Mouse (Mus musculus) heart, embryonic 12.5 days (tissue): Measurements from ENCODE around the gene Hdgf. TPM values are rescaled to one million over a fixed set of nuclear protein-coding genes. Genes with fewer than 3 reads are reported as not detected.
"Not testable (repeated sequence)": the region's sequence is repeated elsewhere in the genome, so short reads cannot be mapped to it uniquely, and the experiment has no call there.

Source experiments
- ATAC-seq: fragments of 200-750 bp; cut with Nextera tagmentation; 2 replicates; pipeline ENCODE4 v1.8.0; 2017; ENCODE audit warnings: moderate TSS enrichment, moderate library complexity; ENCODE audit not compliant: insufficient number of reproducible peaks, low FRiP score
- H3K27ac ChIP-seq: fragments of 300-500 bp; sonication (generic); 2 replicates; pipeline ENCODE4 v1.5.1; 2016; ENCODE audit warnings: mild to moderate bottlenecking, moderate library complexity; ENCODE audit not compliant: poor library complexity, severe bottlenecking
- H3K27me3 ChIP-seq: fragments of 300-500 bp; sonication (generic); replicated peaks from 2 replicates; pipeline ENCODE4 v1.6.1; 2016; ENCODE audit warnings: mild to moderate bottlenecking, moderate library complexity
- H3K36me3 ChIP-seq: fragments of 300-500 bp; sonication (generic); 2 replicates; pipeline ENCODE4 v1.6.1; 2016; ENCODE audit warnings: mild to moderate bottlenecking, moderate library complexity
- H3K4me1 ChIP-seq: fragments of 300-500 bp; sonication (generic); replicated peaks from 2 replicates; pipeline ENCODE4 v1.6.1; 2016; ENCODE audit warnings: mild to moderate bottlenecking
- H3K4me2 ChIP-seq: fragments of 300-500 bp; sonication (generic); 2 replicates; pipeline ENCODE4 v1.6.1; 2016; ENCODE audit warnings: mild to moderate bottlenecking, moderate library complexity
- H3K4me3 ChIP-seq: fragments of 300-500 bp; sonication (generic); 2 replicates; pipeline ENCODE4 v1.5.1; 2016; ENCODE audit warnings: mild to moderate bottlenecking
- H3K9ac ChIP-seq: fragments of 300-500 bp; sonication (generic); 2 replicates; pipeline ENCODE4 v1.6.1; 2016; ENCODE audit warnings: mild to moderate bottlenecking, moderate library complexity
- H3K9me3 ChIP-seq: fragments of 300-500 bp; sonication (generic); replicated peaks from 2 replicates; pipeline ENCODE4 v1.6.1; 2016; ENCODE audit warnings: mild to moderate bottlenecking, moderate library complexity
- WGBS: fragments of 180-500 bp; shearing (Covaris S2); methylation state at CpG from one replicate; pipeline ENCODE4 v1.1.7; 2016; 5-methylcytosine and 5-hydroxymethylcytosine counted together
- polyA plus RNA-seq: library from polyadenylated mRNA; unstranded; fragments of >200 nt; fragmentation: Nextera tagmentation; extraction: Ambion mirVana; gene quantifications from 2 replicates; pipeline ENCODE4 v1.2.1, GENCODE M21; 2016

Hdgf gene
- polyA plus RNA-seq, 1 experiment from 2014 or later = 177 TPM

GRCm38 (mm10) chr3:87891481-87891880 is 14.6 kb upstream of the Hdgf start:
- Histone ChIP-seq H3K4me2 (no peak overlapping the region), H3K4me3 (no peak overlapping the region), H3K36me3 (no peaks in the 10 kb centered on the region), H3K27me3 (no peaks in the 10 kb centered on the region), H3K9me3 (peaks cover 6% of the 10 kb centered on the region), H3K27ac (no peak overlapping the region), H3K4me1 (no peaks in the 10 kb centered on the region), H3K9ac (no peak overlapping the region)
- ATAC-seq = no peak
- 63% methylated on average over 3 of the region's 3 CpGs for WGBS

- no peak for ATAC-seq
- H3K27ac ChIP-seq = no peak overlapping the region
- H3K9me3 ChIP-seq = peaks cover 4% of the 10 kb centered on the region
- no peak overlapping the region for H3K4me2 ChIP-seq
- H3K27me3 ChIP-seq = no peaks in the 10 kb centered on the region
- H3K4me1 ChIP-seq = no peaks in the 10 kb centered on the region
- 78% methylated on average over 3 of the region's 3 CpGs for WGBS
- no peak overlapping the region for H3K4me3 ChIP-seq
- H3K36me3 ChIP-seq = no peaks in the 10 kb centered on the region
- H3K9ac ChIP-seq = no peak overlapping the region
Measured at GRCm38 (mm10) chr3:87893367-87893905, 12.7 kb upstream of the Hdgf start.

DNA sequence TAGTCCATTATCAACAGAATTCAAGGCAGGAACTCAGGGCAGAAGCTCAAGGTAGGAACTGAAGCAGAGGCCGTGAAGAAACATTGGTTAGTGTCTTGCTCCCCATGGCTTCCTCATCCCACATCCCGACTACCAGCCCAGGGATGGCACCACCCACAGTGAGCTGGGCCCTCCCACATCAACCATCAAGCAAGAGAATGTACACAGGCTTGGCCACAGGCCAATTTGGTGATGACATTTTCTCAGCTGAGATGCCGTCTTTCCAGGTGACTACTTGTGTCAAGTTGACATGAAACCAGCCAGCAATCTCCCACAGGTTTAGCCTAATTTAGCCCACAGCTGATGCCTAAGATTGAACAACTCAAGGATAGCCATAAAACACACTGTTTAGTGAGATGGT is 6.9 kb upstream of the Hdgf start:
- Histone ChIP-seq H3K4me3 (no peak overlapping the region), H3K9ac (no peak overlapping the region), H3K27ac (no peak overlapping the region), H3K27me3 (no peaks in the 10 kb centered on the region), H3K9me3 (no peaks in the 10 kb centered on the region), H3K4me2 (no peak overlapping the region), H3K36me3 (no peaks in the 10 kb centered on the region), H3K4me1 (peaks cover 9% of the 10 kb centered on the region)
- WGBS = 64% methylated on average over 3 of the region's 3 CpGs
- no peak for ATAC-seq

DNA sequence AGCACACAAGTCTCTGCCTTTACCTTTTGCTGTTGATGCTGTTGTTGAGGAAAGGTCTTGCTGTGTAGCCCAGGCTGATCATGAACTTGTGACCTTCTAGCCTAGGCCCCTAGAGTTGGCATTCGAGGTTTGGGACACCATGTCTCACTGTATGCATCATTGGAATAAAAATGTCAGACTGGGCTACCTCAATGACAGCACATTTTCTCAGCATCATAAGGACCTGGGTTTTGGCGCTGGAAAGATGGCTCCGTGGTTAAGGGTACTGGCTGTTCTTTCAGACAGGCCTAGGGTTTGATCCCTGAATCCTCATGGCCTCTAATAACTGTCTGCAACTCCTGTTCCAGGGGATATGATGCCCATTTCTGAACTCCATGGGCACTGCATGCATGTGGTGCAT is 6.3 kb upstream of the Hdgf start:
- Histone ChIP-seq H3K27ac (no peak overlapping the region), H3K27me3 (no peaks in the 10 kb centered on the region), H3K36me3 (no peaks in the 10 kb centered on the region), H3K9ac (no peak overlapping the region), H3K4me1 (peaks cover 9% of the 10 kb centered on the region), H3K4me3 (no peak overlapping the region), H3K4me2 (no peak overlapping the region), H3K9me3 (no peaks in the 10 kb centered on the region)
- no peak for ATAC-seq
- WGBS = 89% methylated on average over 3 of the region's 3 CpGs

DNA sequence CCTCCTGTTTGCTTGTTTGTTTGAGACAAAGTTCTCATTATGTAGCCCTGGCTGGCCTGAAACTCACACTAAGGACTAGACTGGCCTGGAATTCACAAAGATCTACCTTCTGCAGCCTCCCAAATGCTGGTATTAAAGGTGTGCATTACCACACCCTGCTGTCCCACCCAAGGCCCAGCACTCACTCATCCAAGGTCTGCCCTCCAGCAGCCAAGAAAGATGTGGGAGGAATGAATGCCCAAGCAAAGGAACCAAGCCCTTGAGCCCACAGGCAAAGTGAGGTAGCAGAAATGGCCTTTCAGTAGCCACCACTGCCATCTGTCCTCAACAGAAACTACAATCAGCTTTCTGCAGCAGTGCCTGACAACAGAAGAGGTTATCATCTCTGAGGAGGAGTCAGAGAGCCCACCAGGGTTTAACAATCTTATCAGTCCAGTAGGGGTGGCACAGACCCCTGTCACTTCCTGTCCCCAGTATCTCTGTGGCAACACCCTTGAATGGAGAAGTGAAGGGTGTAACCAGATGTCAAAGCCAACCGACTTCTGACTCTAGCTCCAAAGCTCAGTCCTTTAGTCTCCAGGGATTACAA is 5.0 kb upstream of the Hdgf start:
- H3K27ac ChIP-seq = peak overlapping the region; percentile 73
- no peak overlapping the region for H3K9ac ChIP-seq
- peak overlapping the region; percentile 20 for H3K4me2 ChIP-seq
- no peak overlapping the region for H3K4me3 ChIP-seq
- peaks cover 9% of the 10 kb centered on the region for H3K4me1 ChIP-seq
- 0% methylated on average over 1 of the region's 1 CpGs for WGBS
- no peaks in the 10 kb centered on the region for H3K9me3 ChIP-seq
- H3K36me3 ChIP-seq = no peaks in the 10 kb centered on the region
- H3K27me3 ChIP-seq = no peaks in the 10 kb centered on the region
- ATAC-seq = peak; percentile 62

GRCm38 (mm10) chr3:87901959-87902358 is 4.2 kb upstream of the Hdgf start:
- not testable (repeated sequence) for H3K9me3 ChIP-seq, H3K9ac ChIP-seq, H3K4me2 ChIP-seq, H3K4me1 ChIP-seq, H3K27ac ChIP-seq, H3K27me3 ChIP-seq, H3K36me3 ChIP-seq, ATAC-seq, H3K4me3 ChIP-seq
- WGBS = 76% methylated on average over 6 of the region's 6 CpGs

DNA sequence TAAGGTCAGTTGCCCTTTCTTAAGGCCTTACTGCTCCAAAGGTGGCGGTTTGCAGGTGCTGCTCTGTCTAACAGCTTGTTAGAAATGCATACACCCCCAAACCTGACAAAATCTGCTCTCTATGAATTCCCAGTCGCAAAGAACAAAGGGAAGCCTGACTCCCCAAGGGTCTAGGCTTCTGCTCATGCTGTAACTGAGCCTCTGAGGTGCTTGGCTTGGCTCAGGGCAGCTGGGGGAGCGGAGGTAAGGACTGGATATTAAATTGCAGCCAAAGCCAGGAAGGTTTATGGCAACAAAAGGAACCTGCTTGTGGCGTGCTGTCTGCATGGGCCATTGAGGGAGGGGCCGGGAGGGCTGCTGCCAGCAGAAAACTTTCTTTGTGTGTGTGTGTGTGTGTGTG is 2.3 kb upstream of the Hdgf start:
- ATAC-seq = no peak
- no peak overlapping the region for H3K27ac ChIP-seq
- WGBS = 64% methylated on average over 5 of the region's 5 CpGs

GRCm38 (mm10) chr3:87906601-87906980 is 470 bp downstream of the Hdgf start:
- Histone ChIP-seq H3K9ac (peak overlapping the region; percentile 95), H3K36me3 (no peaks in the 10 kb centered on the region), H3K27ac (peak overlapping the region; percentile 95), H3K27me3 (no peaks in the 10 kb centered on the region), H3K4me1 (peaks cover 41% of the 10 kb centered on the region), H3K9me3 (no peaks in the 10 kb centered on the region), H3K4me3 (peak overlapping the region; percentile 74), H3K4me2 (peak overlapping the region; percentile 94)
- ATAC-seq = peak; percentile 23
- WGBS = 1% methylated on average over 41 of the region's 47 CpGs

More for the DNA sequence above, 2.3 kb upstream of the Hdgf start:
- peaks cover 23% of the 10 kb centered on the region for H3K4me1 ChIP-seq
- no peak overlapping the region for H3K9ac ChIP-seq
- no peak overlapping the region for H3K4me2 ChIP-seq
- no peaks in the 10 kb centered on the region for H3K27me3 ChIP-seq
- H3K9me3 ChIP-seq = no peaks in the 10 kb centered on the region
- H3K4me3 ChIP-seq = no peak overlapping the region
- H3K36me3 ChIP-seq = no peaks in the 10 kb centered on the region

GRCm38 (mm10) chr3:87906981-87907857 is 1.1 kb downstream of the Hdgf start:
- H3K27ac ChIP-seq = peak overlapping the region; percentile 95
- peak; percentile 10; the same call in 1 of the 2 replicates for ATAC-seq
- WGBS = under 1% methylated on average over 27 of the region's 27 CpGs
- H3K27me3 ChIP-seq = no peaks in the 10 kb centered on the region
- H3K4me3 ChIP-seq = peak overlapping the region; percentile 74
- no peaks in the 10 kb centered on the region for H3K36me3 ChIP-seq
- peaks cover 43% of the 10 kb centered on the region for H3K4me1 ChIP-seq
- peak overlapping the region; percentile 95 for H3K9ac ChIP-seq
- no peaks in the 10 kb centered on the region for H3K9me3 ChIP-seq
- H3K4me2 ChIP-seq = peak overlapping the region; percentile 94

DNA sequence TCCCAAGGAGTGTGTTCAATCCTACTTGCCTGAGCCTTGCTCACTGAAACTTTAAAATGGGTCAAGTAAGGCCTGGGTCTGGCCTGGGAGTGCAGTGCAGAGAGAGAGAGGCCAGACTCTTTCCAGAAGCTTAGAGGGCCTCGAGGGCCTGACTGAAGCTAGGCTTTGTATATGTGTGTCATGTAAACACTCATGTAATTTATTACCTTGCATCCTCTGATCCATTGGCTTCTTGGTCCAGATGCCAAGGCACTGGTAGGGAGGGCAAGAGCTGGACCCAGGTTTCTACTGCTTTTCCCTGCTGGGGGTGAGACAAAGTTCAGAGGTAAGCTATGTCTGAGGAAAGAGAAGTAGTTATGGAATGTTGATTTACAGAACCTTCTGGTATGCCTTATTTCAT is 1.8 kb downstream of the Hdgf start:
- peaks cover 46% of the 10 kb centered on the region for H3K4me1 ChIP-seq
- H3K27ac ChIP-seq = peak overlapping the region; percentile 95
- peak overlapping the region; percentile 94 for H3K4me2 ChIP-seq
- WGBS = 3% methylated on average over 1 of the region's 1 CpGs
- peak overlapping the region; percentile 74 for H3K4me3 ChIP-seq
- ATAC-seq = no peak
- H3K9me3 ChIP-seq = no peaks in the 10 kb centered on the region
- H3K36me3 ChIP-seq = peaks cover 1% of the 10 kb centered on the region; the same call in 1 of the 2 replicates
- H3K9ac ChIP-seq = peak overlapping the region; percentile 95
- no peaks in the 10 kb centered on the region for H3K27me3 ChIP-seq

GRCm38 (mm10) chr3:87909381-87909780 is 3.3 kb downstream of the Hdgf start:
- no peaks in the 10 kb centered on the region for H3K9me3 ChIP-seq
- WGBS = 73% methylated on average over 2 of the region's 2 CpGs
- peaks cover 16% of the 10 kb centered on the region for H3K36me3 ChIP-seq
- ATAC-seq = no peak
- no peak overlapping the region for H3K4me3 ChIP-seq
- H3K4me2 ChIP-seq = peak overlapping the region; percentile 94
- peaks cover 46% of the 10 kb centered on the region for H3K4me1 ChIP-seq
- peak overlapping the region; percentile 44; the same call in 1 of the 2 replicates for H3K9ac ChIP-seq
- H3K27me3 ChIP-seq = no peaks in the 10 kb centered on the region
- H3K27ac ChIP-seq = peak overlapping the region; percentile 95
